Mouse (Mus musculus) liver, embryonic 14.5 days (tissue): Measurements from ENCODE around the gene Gm12845.

Experiments used
- CTCF ChIP-seq: IDR thresholded peaks from 2 replicates; pipeline ENCODE4 v1.5.1; 2016; ENCODE audit warnings: antibody characterized with exemption, low read depth, control low read depth
- EP300 ChIP-seq: IDR thresholded peaks from 2 replicates; pipeline ENCODE4 v1.6.1; 2016; ENCODE audit warnings: antibody characterized with exemption, low read depth

GRCm38 (mm10) chr4:117681931-117682461 is 42.2 kb upstream of the Gm12845 start, which contains the start of gene Dmap1:
- TF ChIP-seq CTCF = 0 out of 2 replicates have a peak, but pooled peaks have one; percentile 2
- no peak for TF ChIP-seq EP300
